Comparison of ENCODE assay signal across 9 mouse cellular contexts in genomic region chr15:98677977-98678376, GRCm38 (mm10). TPM values are rescaled to one million over a fixed set of nuclear protein-coding genes. Genes with fewer than 3 reads are reported as not detected.
DNase-seq lines count a peak whose midpoint lies in the region; ATAC-seq and TF ChIP-seq lines count a peak whose summit lies in the region.
"Had no signal": no experiment of that assay in that cellular context is flagged by ENCODE, and none has a peak within 500 bp of the region (broad histone marks: within the 10 kb centered on the region; RNA-seq: fewer than 3 reads in every experiment).

No protein-coding gene starts in this region.

- H3K4me2 ChIP-seq in forebrain, embryonic 15.5 days (replicated peaks) = 0 out of 2 replicates have a peak overlapping the region, but pooled peaks have one; percentile 99
- H3K4me2 ChIP-seq in forebrain, embryonic 12.5 days = no peak overlapping the region
- H3K4me2 ChIP-seq in intestine, postnatal 0 days (replicated peaks; ENCODE audit: low read depth) = 0 out of 2 replicates have a peak overlapping the region, but pooled peaks have one; percentile 74
- H3K4me2 ChIP-seq in intestine, embryonic 16.5 days (ENCODE audit: low read depth, low read length) = no peak overlapping the region
- peak overlapping the region; percentile 85 for H3K4me2 ChIP-seq in hindbrain, embryonic 12.5 days (replicated peaks)
- peak overlapping the region; percentile 97 for H3K4me2 ChIP-seq in myocyte (ENCODE audit: low read depth)

- no peaks in the 10 kb centered on the region for H3K27me3 ChIP-seq in forebrain, embryonic 15.5 days
- peaks cover 63% of the 10 kb centered on the region for H3K27me3 ChIP-seq in forebrain, embryonic 12.5 days
- peaks cover 43% of the 10 kb centered on the region for H3K27me3 ChIP-seq in intestine, postnatal 0 days (replicated peaks; ENCODE audit: control insufficient read depth, insufficient read depth, low read length)
- H3K27me3 ChIP-seq in intestine, embryonic 16.5 days (replicated peaks; ENCODE audit: control insufficient read depth, insufficient read depth, low read length) = peaks cover 28% of the 10 kb centered on the region
- H3K27me3 ChIP-seq in hindbrain, embryonic 12.5 days = peaks cover 39% of the 10 kb centered on the region
- H3K27me3 ChIP-seq in myocyte (ENCODE audit: control insufficient read depth, insufficient read depth, insufficient read length) = no peaks in the 10 kb centered on the region

- no peak overlapping the region for H3K4me3 ChIP-seq in forebrain, embryonic 15.5 days
- H3K4me3 ChIP-seq in forebrain, embryonic 12.5 days (replicated peaks) = no peak overlapping the region
- H3K4me3 ChIP-seq in intestine, postnatal 0 days (ENCODE audit: low read depth, low read length) = no peak overlapping the region
- no peak overlapping the region for H3K4me3 ChIP-seq in intestine, embryonic 16.5 days (ENCODE audit: low read length)
- H3K4me3 ChIP-seq in hindbrain, embryonic 12.5 days = no peak overlapping the region
- H3K4me3 ChIP-seq in myocyte = peak overlapping the region; percentile 51

- H3K9me3 ChIP-seq in forebrain, embryonic 15.5 days = no peaks in the 10 kb centered on the region
- H3K9me3 ChIP-seq in forebrain, embryonic 12.5 days = no peaks in the 10 kb centered on the region
- H3K9me3 ChIP-seq in intestine, postnatal 0 days (ENCODE audit: control insufficient read depth) = no peaks in the 10 kb centered on the region
- H3K9me3 ChIP-seq in intestine, embryonic 16.5 days (ENCODE audit: control insufficient read depth, low read length) = no peaks in the 10 kb centered on the region
- no peaks in the 10 kb centered on the region for H3K9me3 ChIP-seq in hindbrain, embryonic 12.5 days (replicated peaks)
- H3K9me3 ChIP-seq: liver, embryonic 13.5 days had no signal

- DNase-seq in B cell, adult 2 months = no peak

- no peak overlapping the region for H3K9ac ChIP-seq in forebrain, embryonic 15.5 days (replicated peaks)
- no peak overlapping the region for H3K9ac ChIP-seq in forebrain, embryonic 12.5 days
- no peak overlapping the region for H3K9ac ChIP-seq in intestine, postnatal 0 days (ENCODE audit: low read depth, low read length)
- no peak overlapping the region for H3K9ac ChIP-seq in intestine, embryonic 16.5 days (ENCODE audit: low read depth, low read length)
- no peak overlapping the region for H3K9ac ChIP-seq in hindbrain, embryonic 12.5 days

- 66% methylated on average over 7 of the region's 7 CpGs for WGBS in forebrain, embryonic 15.5 days
- WGBS in forebrain, embryonic 12.5 days = 77% methylated on average over 7 of the region's 7 CpGs
- 53% methylated on average over 7 of the region's 7 CpGs for WGBS in intestine, postnatal 0 days
- WGBS in intestine, embryonic 16.5 days = 67% methylated on average over 7 of the region's 7 CpGs
- 72% methylated on average over 7 of the region's 7 CpGs for WGBS in hindbrain, embryonic 12.5 days

- H3K79me2 ChIP-seq in myocyte (ENCODE audit: control insufficient read depth, insufficient read depth) = no peaks in the 10 kb centered on the region

- no peak overlapping the region for H3K27ac ChIP-seq in forebrain, embryonic 15.5 days (replicated peaks)
- H3K27ac ChIP-seq in forebrain, embryonic 12.5 days = no peak overlapping the region
- H3K27ac ChIP-seq in intestine, postnatal 0 days (ENCODE audit: low read depth, low read length) = no peak overlapping the region
- no peak overlapping the region for H3K27ac ChIP-seq in intestine, embryonic 16.5 days (ENCODE audit: low read length)
- H3K27ac ChIP-seq in hindbrain, embryonic 12.5 days = no peak overlapping the region
- H3K27ac ChIP-seq: liver, embryonic 13.5 days had no signal

- no peak overlapping the region for H3ac ChIP-seq in myocyte (ENCODE audit: control insufficient read depth, insufficient read length)

- no peak for TF ChIP-seq POLR2A in myocyte (IDR thresholded peaks at IDR 0.05; ENCODE audit: insufficient read length, low read depth)

- H3K36me3 ChIP-seq in forebrain, embryonic 15.5 days = no peaks in the 10 kb centered on the region
- H3K36me3 ChIP-seq in forebrain, embryonic 12.5 days (replicated peaks) = no peaks in the 10 kb centered on the region
- no peaks in the 10 kb centered on the region for H3K36me3 ChIP-seq in intestine, postnatal 0 days (ENCODE audit: control insufficient read depth, insufficient read depth)
- H3K36me3 ChIP-seq in intestine, embryonic 16.5 days (ENCODE audit: control insufficient read depth, insufficient read depth, low read length) = no peaks in the 10 kb centered on the region
- no peaks in the 10 kb centered on the region for H3K36me3 ChIP-seq in hindbrain, embryonic 12.5 days
- no peaks in the 10 kb centered on the region for H3K36me3 ChIP-seq in myocyte (ENCODE audit: control insufficient read depth, insufficient read depth)
- H3K36me3 ChIP-seq: liver, embryonic 13.5 days had no signal

- no peak for TF ChIP-seq CTCF in intestine, postnatal 0 days (IDR thresholded peaks at IDR 0.05; ENCODE audit: low read depth)

- no peak for ATAC-seq in forebrain, embryonic 15.5 days (replicated peaks)
- no peak for ATAC-seq in forebrain, embryonic 12.5 days (ENCODE audit: low FRiP score)
- ATAC-seq in intestine, postnatal 0 days = no peak
- no peak for ATAC-seq in intestine, embryonic 16.5 days
- ATAC-seq in hindbrain, embryonic 12.5 days (ENCODE audit: low FRiP score) = no peak

- peaks cover 38% of the 10 kb centered on the region for H3K4me1 ChIP-seq in forebrain, embryonic 15.5 days
- H3K4me1 ChIP-seq in forebrain, embryonic 12.5 days = peaks cover 43% of the 10 kb centered on the region
- peaks cover 6% of the 10 kb centered on the region; the same call in 1 of the 2 replicates for H3K4me1 ChIP-seq in intestine, postnatal 0 days (replicated peaks; ENCODE audit: control insufficient read depth, insufficient read depth, low read length)
- peaks cover 13% of the 10 kb centered on the region for H3K4me1 ChIP-seq in intestine, embryonic 16.5 days (ENCODE audit: control insufficient read depth, insufficient read depth, low read length)
- peaks cover 44% of the 10 kb centered on the region for H3K4me1 ChIP-seq in hindbrain, embryonic 12.5 days

TF ChIP-seq in myocyte, 11 proteins besides CTCF, POLR2A, EP300 and RAD21:
- TF ChIP-seq USF1 (IDR thresholded peaks at IDR 0.05; ENCODE audit: low read depth) (no peak), TCF12 (IDR thresholded peaks at IDR 0.05; ENCODE audit: insufficient read depth, poor library complexity, severe bottlenecking) (no peak), SRF (IDR thresholded peaks at IDR 0.05; ENCODE audit: control insufficient read depth, insufficient read length, low read depth) (no peak), MAX (IDR thresholded peaks at IDR 0.05; ENCODE audit: low read depth) (no peak), TCF3 (IDR thresholded peaks at IDR 0.05; ENCODE audit: insufficient read length, low read depth) (no peak), MYOD1 (IDR thresholded peaks at IDR 0.05; ENCODE audit: control insufficient read depth in 1 of 3, insufficient read length in 2 of 3, low read depth in 2 of 3) (no peak)
TF ChIP-seq in myocyte: peak in this region for 0.

RNA-seq across cellular contexts. Expression of gene Rnd1, which starts 0.7 kb away (rescaled TPM):
- polyA plus RNA-seq in forebrain, embryonic 15.5 days (2015; fragmentation: Nextera tagmentation; extraction: Ambion mirVana) = 11.0 and 12.8 TPM in 2 replicates
- polyA plus RNA-seq in forebrain, embryonic 12.5 days (2016; fragmentation: Nextera tagmentation; extraction: Ambion mirVana) = 3.9 TPM in 2 replicates
- 1.1 and 1.4 TPM in 2 replicates for polyA plus RNA-seq in intestine, postnatal 0 days (2015; fragmentation: Nextera tagmentation; extraction: Ambion mirVana)
- 0.95 and 1.1 TPM in 2 replicates for polyA plus RNA-seq in intestine, embryonic 16.5 days (2015; fragmentation: Nextera tagmentation; extraction: Ambion mirVana)
- polyA plus RNA-seq in hindbrain, embryonic 12.5 days (2016; fragmentation: Nextera tagmentation; extraction: Ambion mirVana) = 6.4 and 6.5 TPM in 2 replicates
- 14.4 TPM for polyA plus RNA-seq in myocyte (2012; fragmentation: generic; extraction: Trizol)

RNA-seq across cellular contexts. Expression of gene Ddx23, which starts 15.3 kb away (rescaled TPM):
- 23.5 and 25.0 TPM in 2 replicates for polyA plus RNA-seq in forebrain, embryonic 15.5 days (2015; fragmentation: Nextera tagmentation; extraction: Ambion mirVana)
- polyA plus RNA-seq in forebrain, embryonic 12.5 days (2016; fragmentation: Nextera tagmentation; extraction: Ambion mirVana) = 23.9 and 24.1 TPM in 2 replicates
- polyA plus RNA-seq in intestine, postnatal 0 days (2015; fragmentation: Nextera tagmentation; extraction: Ambion mirVana) = 9.0 and 11.7 TPM in 2 replicates
- polyA plus RNA-seq in intestine, embryonic 16.5 days (2015; fragmentation: Nextera tagmentation; extraction: Ambion mirVana) = 15.6 and 17.6 TPM in 2 replicates
- 21.9 and 26.6 TPM in 2 replicates for polyA plus RNA-seq in hindbrain, embryonic 12.5 days (2016; fragmentation: Nextera tagmentation; extraction: Ambion mirVana)
- 102 TPM for polyA plus RNA-seq in myocyte (2012; fragmentation: generic; extraction: Trizol)

RNA-seq across cellular contexts. Expression of gene Ccdc65, which starts 30.0 kb away (rescaled TPM):
- polyA plus RNA-seq in forebrain, embryonic 15.5 days (2015; fragmentation: Nextera tagmentation; extraction: Ambion mirVana) = 2.3 and 4.3 TPM in 2 replicates
- 1.5 and 1.7 TPM in 2 replicates for polyA plus RNA-seq in forebrain, embryonic 12.5 days (2016; fragmentation: Nextera tagmentation; extraction: Ambion mirVana)
- polyA plus RNA-seq in intestine, postnatal 0 days (2015; fragmentation: Nextera tagmentation; extraction: Ambion mirVana) = 0.27 and 0.38 TPM in 2 replicates
- polyA plus RNA-seq in intestine, embryonic 16.5 days (2015; fragmentation: Nextera tagmentation; extraction: Ambion mirVana) = 0.66 and 0.70 TPM in 2 replicates
- polyA plus RNA-seq in hindbrain, embryonic 12.5 days (2016; fragmentation: Nextera tagmentation; extraction: Ambion mirVana) = 3.1 and 3.5 TPM in 2 replicates
- 2.4 TPM for polyA plus RNA-seq in myocyte (2012; fragmentation: generic; extraction: Trizol)
- polyA plus RNA-seq: inflammation-experienced regulatory T-cells, adult 6 months; liver, embryonic 13.5 days had no signal

RNA-seq across cellular contexts. Expression of gene Cacnb3, which starts 47.3 kb away (rescaled TPM):
- 134 and 138 TPM in 2 replicates for polyA plus RNA-seq in forebrain, embryonic 15.5 days (2015; fragmentation: Nextera tagmentation; extraction: Ambion mirVana)
- 77.1 and 80.4 TPM in 2 replicates for polyA plus RNA-seq in forebrain, embryonic 12.5 days (2016; fragmentation: Nextera tagmentation; extraction: Ambion mirVana)
- polyA plus RNA-seq in intestine, postnatal 0 days (2015; fragmentation: Nextera tagmentation; extraction: Ambion mirVana) = 9.3 and 10.3 TPM in 2 replicates
- polyA plus RNA-seq in intestine, embryonic 16.5 days (2015; fragmentation: Nextera tagmentation; extraction: Ambion mirVana) = 20.3 and 22.8 TPM in 2 replicates
- polyA plus RNA-seq in hindbrain, embryonic 12.5 days (2016; fragmentation: Nextera tagmentation; extraction: Ambion mirVana) = 110 and 113 TPM in 2 replicates
- 80.8 TPM for polyA plus RNA-seq in myocyte (2012; fragmentation: generic; extraction: Trizol)

RNA-seq across cellular contexts. Expression of gene Fkbp11, which starts 50.0 kb away (rescaled TPM):
- polyA plus RNA-seq in forebrain, embryonic 15.5 days (2015; fragmentation: Nextera tagmentation; extraction: Ambion mirVana) = 3.5 and 3.6 TPM in 2 replicates
- polyA plus RNA-seq in forebrain, embryonic 12.5 days (2016; fragmentation: Nextera tagmentation; extraction: Ambion mirVana) = 6.2 and 8.5 TPM in 2 replicates
- polyA plus RNA-seq in intestine, postnatal 0 days (2015; fragmentation: Nextera tagmentation; extraction: Ambion mirVana) = 30.9 and 32.4 TPM in 2 replicates
- 96.8 and 108 TPM in 2 replicates for polyA plus RNA-seq in intestine, embryonic 16.5 days (2015; fragmentation: Nextera tagmentation; extraction: Ambion mirVana)
- polyA plus RNA-seq in hindbrain, embryonic 12.5 days (2016; fragmentation: Nextera tagmentation; extraction: Ambion mirVana) = 14.3 and 15.1 TPM in 2 replicates
- polyA plus RNA-seq in myocyte (2012; fragmentation: generic; extraction: Trizol) = 52.9 TPM

Comparison
In these comparisons a context has a peak if more than half of its experiments do, and no peak if none do; other contexts are left out.
1. H3K4me2 ChIP-seq: peak in forebrain, embryonic 15.5 days (single experiment), intestine, postnatal 0 days (single experiment), hindbrain, embryonic 12.5 days (single experiment) and myocyte (single experiment); none in forebrain, embryonic 12.5 days (single experiment) and intestine, embryonic 16.5 days (single experiment).